Mouse (Mus musculus) urinary bladder, adult 2 months (tissue): ENCODE measurements around the gene Tubb4b. TPM values are rescaled to one million over a fixed set of nuclear protein-coding genes. Genes with fewer than 3 reads are reported as not detected.

Source experiments
- DNase-seq: peaks from one replicate; pipeline ENCODE4 v3.0.0; 2022; ENCODE audit warnings: low spot score
- polyA plus RNA-seq: library from polyadenylated mRNA; depleted of rRNA; stranded (reverse); fragments of >200 nt; gene quantifications from 2 replicates; pipeline ENCODE4 v1.2.3, GENCODE M21; 2012

Tubb4b gene
- polyA plus RNA-seq, 1 experiment = 610 TPM

DNA sequence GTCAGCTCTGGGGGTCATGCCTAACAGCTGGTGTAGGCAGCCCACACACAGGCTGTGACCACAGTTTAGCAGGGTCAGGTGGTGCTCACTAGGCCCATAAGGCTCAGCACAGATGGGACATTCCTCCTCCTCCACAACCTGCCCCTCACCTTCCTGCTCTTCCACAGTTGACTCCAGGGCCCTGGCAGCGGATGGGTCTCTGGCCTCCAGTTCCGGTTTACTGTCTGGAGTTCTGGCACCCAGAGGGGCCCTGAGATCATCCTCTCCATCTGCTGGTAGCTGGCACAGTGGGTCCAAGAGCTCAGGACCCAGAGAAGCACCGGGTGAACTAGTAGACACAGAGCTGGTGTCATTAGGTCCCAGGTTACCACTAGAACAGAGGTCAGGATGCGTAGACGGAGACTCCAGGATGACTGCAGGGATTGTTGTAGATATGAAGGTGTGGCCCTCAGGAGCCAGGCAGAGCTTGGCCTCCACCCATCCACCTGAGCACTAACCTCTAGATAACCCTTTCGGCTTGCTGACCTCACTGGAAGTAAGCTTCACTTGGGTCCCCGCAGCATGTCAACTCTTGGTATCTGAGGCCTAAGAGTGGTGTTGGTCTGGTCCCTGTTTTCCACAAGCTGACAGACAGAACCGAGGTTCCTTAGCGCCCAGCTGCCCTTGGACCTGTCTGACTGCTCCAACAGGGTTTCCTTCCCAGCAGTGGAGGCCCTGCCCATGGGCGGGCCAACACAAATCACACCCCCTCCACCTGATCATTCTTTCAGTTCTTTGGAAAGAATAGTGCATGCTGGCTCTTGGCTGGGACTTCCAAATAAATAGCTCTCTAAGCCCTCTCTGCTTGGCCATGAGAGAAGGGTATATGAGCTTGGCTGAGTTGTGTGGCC is 21.9 kb upstream of the Tubb4b start, which contains the start of gene AL732309.1:
Gene AL732309.1 (minus strand): TSS at position 681 of the 890 bp plus-strand sequence.
- no peak for DNase-seq

DNA sequence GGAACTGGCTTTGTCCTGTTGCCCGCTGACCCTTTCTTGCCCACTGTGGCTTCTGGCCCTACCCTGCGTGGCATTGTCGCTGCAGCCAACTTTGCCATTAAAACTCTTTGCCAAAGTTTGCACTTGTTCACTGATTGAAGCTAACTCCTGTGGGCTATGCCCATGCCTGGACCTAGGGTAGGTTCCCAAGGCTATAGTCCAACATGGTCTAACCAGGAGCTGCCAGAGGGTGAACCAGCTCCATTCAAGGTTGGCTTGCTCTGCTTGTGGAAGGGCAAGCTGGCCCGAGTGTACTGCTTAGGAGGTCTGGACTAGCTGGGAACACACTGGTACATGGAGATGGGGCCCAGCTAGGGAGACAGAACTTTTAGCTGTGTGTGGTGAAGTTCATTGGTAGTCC is 19.6 kb upstream of the Tubb4b start:
- DNase-seq = no peak

DNA sequence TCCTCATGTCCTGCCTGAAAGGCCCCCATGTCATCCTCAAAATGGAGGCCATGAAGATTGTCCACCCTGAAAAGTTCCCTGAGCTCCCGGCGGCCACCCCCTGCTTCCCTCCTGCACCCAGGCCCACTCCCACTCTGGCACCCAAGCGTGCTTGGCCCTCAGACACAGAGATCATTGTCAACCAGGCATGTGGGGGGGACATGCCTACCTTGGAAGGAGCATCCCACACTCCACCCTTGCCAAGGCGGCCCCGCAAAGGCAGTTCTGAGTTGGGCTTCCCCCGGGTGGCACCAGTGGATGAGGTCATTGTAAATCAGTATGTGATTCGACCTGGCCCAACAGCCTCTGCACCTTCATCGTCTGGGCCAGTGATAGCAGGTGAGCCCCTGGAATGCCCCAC is 18.8 kb upstream of the Tubb4b start:
- DNase-seq = no peak

DNA sequence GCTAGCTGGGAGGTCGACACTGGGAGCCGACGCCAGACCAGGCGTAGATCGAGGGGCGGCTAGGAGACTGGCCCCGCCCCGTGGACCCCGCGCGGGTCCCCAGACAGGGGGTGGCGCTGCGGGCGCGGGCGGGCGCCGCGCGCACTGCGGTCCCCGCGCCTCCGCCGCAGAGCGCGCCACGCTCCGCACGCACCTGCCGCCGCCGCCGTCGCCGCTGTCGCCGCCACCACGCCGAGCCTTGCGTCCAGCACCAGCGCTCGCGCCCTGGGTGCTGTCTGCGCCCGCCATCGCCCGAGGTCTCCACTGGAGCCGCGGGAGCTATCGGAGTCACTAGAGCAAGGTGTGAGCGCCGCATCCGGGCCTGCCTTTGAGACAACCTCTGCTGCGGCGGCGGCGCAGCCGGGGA is 17.6 kb upstream of the Tubb4b start, which contains the start of the genes Rnf208 and Cysrt1:
Gene Rnf208 (plus strand): TSS at position 155 of the 406 bp plus-strand sequence.
Gene Cysrt1 (minus strand): TSS at position 352 of the 406 bp plus-strand sequence.
- no peak for DNase-seq

DNA sequence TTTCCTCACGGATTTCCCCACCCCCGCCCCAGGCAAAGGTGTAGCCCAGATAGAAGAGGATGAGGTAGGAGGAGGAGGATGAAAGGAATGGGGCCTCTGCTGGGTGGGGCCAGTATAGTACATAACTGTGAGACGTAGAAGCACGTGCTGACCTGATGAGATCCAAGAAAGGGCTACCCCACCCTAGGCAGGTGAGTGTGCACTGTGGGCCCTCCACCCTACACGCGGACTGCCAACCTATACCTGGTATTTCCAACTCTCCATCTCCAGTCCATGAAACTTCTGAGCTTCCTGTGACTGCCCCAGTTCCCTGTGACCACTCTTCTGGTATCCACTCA is 16.9 kb upstream of the Tubb4b start:
- no peak for DNase-seq

DNA sequence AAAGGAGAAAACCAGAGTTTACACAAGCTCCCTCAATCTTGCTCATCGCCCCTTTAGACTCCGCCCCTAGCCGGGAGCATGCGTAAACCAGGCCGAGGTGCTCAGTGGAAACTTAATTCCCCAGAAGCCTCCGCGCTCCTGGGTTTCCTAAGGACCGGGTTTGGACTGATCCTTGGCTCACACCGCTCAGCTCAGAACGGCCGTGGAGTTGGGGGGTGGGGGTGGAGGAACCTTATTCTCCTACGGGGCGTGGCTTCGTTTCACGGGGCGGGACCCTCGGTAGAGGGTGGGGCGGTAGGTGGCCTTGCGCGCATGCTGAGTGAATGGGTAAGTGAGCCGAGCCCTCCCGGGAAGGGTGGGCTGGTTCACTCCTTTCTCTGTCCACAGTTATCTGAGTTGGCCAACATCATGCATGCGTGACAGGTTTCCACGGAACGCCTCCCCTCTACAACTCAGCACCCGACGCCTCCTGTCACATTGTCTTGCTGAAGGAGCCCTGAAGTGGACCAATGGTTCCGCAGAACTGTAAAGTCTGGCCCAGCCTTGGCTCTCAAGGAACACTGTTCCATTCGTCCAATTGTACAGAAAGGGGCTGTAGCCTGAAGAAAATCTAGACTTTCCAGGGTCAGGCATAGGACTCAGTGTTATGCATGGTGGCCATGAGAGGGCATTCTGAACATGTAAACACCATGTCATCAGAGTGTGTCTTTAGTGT is 16.4 kb upstream of the Tubb4b start:
- no peak for DNase-seq

DNA sequence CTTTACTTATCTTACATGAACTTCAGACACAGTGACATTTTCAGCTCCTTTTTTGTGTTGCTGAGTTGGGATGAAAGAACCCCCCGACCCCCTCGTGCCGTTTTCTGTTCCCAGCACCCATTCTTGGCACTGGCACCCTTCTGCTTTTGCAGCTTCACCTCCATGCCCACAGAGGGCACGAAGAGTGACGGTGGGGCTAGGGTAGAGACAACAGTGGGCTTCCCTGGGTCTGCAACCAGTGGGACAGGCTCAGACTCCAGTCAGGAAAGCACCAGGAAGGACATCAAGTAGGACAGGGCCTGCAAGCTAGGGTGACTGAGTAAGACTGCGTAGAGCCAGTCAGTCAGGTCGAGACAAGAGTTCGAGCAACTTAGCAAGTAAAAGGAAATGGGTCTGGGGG is 15.8 kb upstream of the Tubb4b start:
- no peak for DNase-seq

DNA sequence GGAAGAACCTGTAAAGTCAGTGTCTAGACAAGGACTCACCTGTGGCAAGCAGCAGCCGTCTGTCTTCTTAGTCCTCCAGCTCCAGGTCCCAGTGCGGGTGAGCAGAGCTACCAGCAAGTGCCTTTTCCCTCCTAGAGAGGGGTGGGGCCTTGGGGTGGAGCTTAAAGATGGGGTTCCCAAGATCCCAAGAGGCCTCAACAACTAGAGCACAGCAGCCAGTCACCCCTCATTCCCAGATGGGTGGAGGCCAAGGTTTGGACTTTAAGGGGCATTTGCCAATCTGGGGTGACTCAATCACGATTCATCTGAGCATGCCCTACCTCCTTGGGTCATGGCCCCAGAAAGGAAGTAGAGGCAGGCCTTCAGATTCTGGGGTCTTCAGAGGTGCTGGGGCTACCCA is 15.3 kb upstream of the Tubb4b start:
- no peak for DNase-seq

DNA sequence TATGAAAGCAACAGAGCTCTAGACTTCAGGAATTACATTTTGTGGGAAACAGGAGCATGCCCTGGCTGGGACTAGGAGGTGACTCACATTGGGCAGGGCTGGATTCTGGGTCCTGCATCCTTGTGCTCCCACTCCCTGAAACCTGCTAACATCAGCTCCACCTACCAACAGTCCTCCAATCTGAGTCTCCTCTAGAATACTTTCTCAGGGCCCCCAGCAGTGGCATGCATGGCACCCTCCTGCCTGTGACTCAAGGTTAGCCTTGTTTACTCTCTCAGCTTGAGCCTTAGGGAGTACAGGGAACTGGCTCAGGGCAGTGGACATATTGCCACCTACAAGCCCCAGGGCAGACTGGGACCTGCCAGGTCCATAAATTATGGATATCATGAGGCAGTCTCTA is 13.6 kb upstream of the Tubb4b start:
- DNase-seq = no peak

DNA sequence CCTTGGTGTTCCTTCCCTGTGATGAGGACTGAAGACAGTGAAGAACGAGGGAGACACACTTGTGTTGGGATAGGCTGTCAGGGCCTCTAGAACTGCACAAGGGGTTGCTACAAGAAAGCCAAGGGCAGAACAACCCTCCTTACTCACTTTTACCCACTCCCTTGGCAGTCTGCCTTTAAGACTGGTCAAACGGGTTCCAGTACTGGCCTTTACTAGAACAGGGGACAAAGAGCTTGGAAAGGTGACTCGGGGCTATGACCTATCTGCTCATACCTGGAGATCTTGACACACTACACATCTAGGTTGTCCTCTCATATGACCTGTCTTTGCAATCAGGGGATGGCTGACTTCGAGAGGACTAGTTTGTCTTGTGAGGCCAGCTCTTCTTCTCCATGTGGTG is 13.0 kb upstream of the Tubb4b start:
- no peak for DNase-seq

DNA sequence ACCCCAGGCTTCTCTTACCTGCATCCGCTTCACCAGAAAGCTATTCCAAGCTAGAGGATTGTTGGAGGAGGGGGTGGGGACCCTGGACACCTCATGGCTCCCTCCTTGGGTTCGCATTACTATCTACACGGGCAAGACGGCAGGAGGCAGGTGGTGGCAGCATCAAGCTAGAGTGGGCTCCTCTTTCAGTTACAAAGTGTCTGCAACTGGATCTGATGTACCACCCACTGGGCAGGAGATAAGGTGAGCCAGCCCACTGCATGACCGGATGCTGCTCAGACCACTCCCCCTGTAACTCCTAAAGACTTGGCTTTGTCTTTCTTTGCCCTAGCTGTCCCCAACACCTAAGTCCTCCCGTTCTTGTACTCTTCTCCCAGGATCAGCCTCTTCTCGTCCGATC is 12.1 kb upstream of the Tubb4b start, which contains the start of gene Rnf224:
Gene Rnf224 (minus strand): TSS at position 174 of the 400 bp plus-strand sequence.
- DNase-seq = no peak

DNA sequence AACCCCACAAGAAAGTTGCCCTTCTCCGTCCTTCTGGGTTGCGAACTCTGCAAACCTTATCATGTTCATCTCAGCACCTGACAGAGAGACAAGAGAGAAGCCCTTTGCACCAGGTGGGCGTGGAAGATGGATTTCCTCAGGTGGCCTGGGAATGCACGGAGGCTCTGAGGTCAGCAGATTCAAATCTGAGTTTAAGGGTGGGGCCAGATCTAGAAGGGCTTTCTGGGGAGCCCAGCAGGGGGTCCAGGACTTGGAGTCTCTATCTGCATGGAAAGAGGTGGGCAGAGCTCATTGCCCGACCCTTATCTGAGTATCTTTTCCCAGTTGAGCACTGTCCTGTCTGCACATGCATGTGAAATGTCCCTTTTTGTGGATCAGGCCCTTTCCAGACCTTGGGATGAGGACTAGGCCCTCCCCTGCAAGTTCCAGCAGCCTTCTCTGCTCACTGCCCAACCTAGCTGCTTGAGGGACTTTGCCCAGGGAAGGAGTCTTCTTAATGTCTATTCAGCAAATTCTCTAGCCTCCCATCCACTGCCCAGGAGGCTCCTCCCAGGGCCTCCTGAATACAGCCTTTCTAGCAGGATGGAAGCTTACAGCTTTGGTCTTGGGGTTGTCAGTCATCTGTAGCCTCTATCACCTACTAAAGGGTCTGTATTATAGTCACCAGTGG is 10.2 kb upstream of the Tubb4b start:
- DNase-seq = no peak

DNA sequence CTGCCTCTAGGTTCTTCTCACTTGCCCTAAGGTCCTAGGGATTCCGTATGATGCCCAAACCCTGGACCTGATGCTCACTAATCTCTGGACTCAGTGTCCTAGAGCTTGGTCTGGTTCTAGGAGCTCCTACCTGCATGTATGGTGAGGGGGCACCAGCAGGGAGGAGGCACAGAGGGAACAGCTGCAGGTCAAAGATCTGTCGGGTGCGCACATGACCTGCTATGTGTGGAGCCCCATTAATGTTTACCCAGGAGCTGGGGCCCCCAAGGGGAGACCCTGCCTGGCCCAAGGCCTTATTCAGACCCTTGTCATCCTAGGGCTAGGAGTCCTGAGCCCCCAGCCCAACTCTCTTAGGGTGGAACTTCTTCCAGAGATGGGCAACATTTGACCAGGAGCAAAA is 9.5 kb upstream of the Tubb4b start, which contains the start of gene Slc34a3:
Gene Slc34a3 (minus strand): TSS at position 315 of the 400 bp plus-strand sequence.
- no peak for DNase-seq

DNA sequence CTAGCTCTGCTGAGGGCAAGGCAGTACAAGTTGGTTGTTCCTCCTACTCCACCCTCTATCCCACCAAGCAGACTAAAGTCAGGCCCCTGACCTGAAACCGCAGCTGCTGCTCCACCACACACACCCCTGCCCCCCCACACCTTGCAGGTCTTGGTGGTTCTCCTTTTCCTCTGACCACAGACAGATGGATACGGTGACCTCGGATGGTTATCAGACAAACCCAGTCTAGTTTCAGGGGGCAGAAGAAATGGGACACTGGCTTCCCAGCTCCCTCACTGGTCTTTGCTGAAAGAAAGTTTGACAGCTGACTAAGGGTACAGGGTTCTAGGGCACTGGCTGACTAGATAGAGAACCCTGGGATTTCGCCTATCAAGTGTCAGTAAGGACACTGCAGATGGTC is 8.9 kb upstream of the Tubb4b start:
- DNase-seq = no peak

DNA sequence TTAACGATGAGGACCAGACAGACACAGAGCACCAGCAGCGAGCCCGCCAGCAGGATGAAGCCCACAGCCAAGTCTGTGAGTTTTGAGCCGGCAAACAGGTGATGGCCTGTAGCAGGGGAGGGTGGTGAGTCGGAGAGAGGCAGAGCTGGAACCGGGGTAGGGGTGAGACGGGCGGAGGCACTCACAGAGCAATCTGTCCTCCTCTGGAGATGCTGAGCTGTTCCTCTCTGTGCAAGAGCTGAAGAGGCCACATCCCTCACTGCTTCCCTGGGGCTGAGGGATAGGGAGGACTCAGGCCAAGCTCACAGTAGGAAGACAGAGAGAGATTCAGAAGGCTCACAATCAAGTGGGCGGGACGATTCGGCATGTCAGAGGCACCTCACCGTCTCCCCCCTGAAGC is 6.5 kb upstream of the Tubb4b start:
- DNase-seq = no peak

DNA sequence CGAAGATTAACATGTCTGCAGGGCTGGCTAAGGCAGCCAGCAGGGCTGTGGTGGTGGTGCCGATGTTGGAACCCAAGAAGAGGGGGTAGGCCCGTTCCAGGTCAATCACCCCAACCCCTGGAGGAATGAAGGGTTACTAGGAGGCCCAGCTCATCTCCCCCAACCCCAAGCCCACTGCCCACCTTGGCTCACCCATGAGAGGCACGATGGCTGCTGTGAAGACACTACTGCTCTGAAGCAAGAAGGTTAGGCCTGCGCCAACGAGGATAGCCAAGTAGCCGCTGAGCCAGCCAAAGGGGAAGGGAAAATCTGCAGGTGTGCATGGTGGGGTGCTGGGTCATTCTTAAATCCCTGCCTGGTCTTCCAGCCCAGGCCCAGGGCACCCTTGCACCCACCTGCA is 6.1 kb upstream of the Tubb4b start:
- DNase-seq = no peak

DNA sequence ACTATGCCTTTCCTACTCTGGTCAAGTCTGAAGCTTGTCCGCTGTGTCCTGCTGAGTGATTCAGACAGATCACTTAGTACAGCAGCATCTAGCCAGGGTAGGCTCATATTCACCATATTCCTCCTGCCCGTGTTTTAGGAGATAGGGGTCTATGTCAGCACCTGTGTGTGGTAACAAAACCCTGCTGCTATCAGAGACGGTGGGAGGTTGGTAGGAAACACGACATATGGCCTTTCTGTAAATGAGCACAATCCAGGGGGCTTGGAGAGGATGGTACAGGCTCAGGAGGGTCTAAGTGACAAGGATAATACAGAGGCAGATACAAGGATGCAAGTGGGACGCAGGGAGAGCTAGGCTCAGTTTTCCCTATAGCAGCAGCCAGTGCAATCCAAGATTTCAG is 5.1 kb upstream of the Tubb4b start:
- no peak for DNase-seq

DNA sequence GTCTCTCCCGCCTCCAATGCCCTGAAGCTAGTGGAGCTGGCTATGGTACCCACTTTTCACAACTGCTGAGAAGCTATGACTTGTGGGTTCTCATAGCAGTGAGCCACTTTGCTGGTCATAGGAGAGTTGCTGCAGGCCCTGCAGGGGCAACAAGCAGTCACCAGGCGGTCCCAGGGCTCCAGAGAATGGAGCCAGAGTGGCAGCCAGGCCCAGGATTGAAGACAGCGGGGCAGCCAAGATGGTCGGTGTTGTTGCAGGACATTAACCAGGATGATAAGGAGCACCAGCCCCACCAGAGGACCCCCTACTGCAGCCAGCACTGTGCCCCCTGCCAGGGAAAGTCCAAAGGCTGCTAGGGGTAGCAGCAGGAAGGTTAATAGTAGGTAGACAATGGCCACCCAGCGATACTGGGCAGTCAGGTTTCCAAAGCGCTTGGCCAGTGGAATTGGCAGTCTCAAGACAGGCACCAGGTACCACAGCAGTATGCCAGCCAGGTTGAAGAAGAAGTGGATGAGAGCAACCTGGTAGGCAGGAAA is 4.6 kb upstream of the Tubb4b start:
- no peak for DNase-seq

DNA sequence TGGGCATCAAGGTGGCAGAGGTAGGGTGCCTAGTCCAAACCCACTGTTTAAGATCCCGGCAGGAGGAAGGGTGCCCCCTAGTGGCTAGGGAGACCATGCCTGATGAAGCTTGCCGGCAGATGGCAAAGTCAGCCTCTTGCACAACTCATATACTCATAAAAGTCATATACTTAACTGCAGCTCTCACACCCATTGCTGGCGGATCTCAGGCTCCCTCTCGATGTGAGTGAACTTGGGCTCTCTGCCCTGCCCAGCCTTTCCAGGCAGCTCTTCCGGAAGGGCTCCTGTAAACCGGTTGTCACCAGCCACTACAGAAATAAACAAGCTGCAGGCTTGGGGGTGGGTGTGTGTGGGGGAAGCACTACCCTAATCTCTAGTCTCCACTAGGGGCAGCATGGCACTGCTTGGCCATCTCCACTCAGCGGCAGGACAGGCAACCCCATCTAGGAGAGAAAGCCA is 4.0 kb upstream of the Tubb4b start:
- peak; percentile 74 for DNase-seq

DNA sequence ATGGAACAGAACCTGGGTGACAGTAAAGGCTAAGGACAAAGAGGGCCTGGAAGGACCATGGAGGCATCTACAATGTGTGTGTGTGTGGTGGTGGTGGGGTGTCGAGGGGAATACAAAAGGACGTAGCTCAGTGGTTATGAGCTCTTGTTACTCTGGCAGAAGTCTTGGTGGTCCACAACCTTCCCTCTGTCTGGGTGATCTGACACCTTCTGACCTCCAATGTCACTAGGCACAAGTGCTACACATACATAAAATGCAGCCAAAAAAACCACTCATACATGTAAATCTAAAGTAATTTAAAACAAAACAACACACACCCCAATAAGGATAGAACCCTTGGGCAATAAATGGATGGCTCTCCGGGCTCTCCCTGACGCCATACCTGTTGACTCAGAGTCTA is 2.9 kb upstream of the Tubb4b start:
- DNase-seq = no peak

DNA sequence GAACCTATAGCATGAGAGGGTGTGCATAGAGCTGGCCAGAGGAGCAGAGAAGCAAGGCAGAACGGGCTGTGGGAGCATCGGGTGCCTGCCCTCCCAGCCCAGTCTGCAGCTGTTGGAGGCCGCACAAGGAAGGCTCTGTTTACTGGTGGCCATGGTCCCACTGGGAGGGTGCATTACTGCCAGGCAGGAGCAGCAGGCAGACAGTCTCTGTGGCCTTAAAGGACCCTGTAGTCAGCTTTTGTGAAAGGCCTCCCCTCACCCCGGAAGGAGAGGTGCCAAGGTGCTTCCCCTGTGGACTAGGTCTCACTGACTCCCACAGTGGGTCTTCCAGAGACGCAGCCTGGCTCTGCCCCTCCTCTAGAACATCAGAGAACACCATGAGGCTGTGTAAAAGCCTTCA is 2.4 kb upstream of the Tubb4b start:
- no peak for DNase-seq

DNA sequence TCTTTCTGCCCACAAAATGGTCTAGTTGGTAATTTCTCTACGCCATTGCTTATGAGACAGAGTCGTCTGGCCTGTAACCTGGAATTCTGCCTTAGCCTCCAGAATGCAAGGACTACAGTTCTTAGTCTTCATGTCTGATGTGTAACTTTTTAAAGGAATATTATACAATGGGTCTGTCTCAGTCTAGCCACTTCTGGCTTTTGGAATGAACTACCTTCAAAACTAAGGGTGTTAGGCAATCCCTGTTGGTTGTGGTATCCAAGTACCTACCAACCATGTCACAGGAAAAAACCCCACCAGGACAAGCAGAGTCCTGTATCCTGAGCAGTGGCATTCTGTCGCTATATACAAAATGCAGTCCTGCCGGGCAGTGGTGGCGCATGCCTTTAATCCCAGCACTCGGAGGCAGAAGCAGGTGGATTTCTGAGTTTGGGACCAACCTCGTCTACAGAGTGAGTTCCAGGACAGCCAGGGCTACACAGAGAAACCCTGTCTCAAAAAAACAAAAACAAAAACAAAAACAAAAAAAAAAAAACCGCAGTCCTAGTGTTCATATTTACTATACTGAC is 1.4 kb upstream of the Tubb4b start:
- no peak for DNase-seq
